Mouse (Mus musculus) embryonic fibroblast, embryonic 13.5 days (primary cell): ENCODE data around the gene Atxn2l.

ENCODE experiments used
- CTCF ChIP-seq: IDR thresholded peaks from 2 replicates; pipeline ENCODE4 v1.5.1; 2011; ENCODE audit warnings: mild to moderate bottlenecking, control low read depth, low read length, moderate library complexity, borderline replicate concordance; ENCODE audit not compliant: insufficient read depth
- POLR2A ChIP-seq: IDR thresholded peaks from 2 replicates; pipeline ENCODE4 v1.6.1; 2011; ENCODE audit warnings: low read depth, mild to moderate bottlenecking, control low read depth, low read length, moderate library complexity

DNA sequence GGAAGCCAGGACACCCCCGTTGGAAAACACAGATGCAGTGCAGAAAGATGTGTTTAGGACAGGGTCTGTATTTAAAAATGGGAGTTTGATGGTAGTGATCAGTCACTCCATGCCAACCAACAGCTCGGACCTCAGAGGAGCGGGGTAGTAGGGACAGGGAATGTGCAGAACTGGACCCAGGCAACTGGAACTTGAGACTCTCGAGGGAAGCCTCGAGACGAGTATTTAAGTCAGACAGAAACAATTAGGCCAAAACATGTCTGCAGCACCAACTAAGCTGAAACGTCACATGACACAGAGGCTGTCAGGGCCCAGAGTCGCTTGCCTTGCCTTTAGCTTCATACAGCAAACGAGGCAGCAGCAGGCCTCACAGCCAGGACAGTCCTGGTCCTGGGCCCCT lies 37.1 kb downstream of the Atxn2l start:
- TF ChIP-seq CTCF, result no peak
- TF ChIP-seq POLR2A, result no peak
